Mouse (Mus musculus) layer of hippocampus, postnatal 25 days (tissue): Measurements from ENCODE around the gene Lzts2. TPM values are rescaled to one million over a fixed set of nuclear protein-coding genes. Genes with fewer than 3 reads are reported as not detected.

Source experiments
- DNase-seq, 2 experiments: peaks; one replicate each; pipeline ENCODE4 v3.0.0; 2022; ENCODE audit warnings: mixed read lengths in 2 of 2, low spot score in 1 of 2; ENCODE audit errors: extremely low spot score in 1 of 2
- total RNA-seq, 2 experiments: library from RNA; stranded (reverse); gene quantifications; 2 replicates each; pipeline ENCODE4 v1.2.3; 2021

Lzts2 gene
- total RNA-seq, 2 experiments from 2014 or later = 27.3 to 29.3 TPM

DNA sequence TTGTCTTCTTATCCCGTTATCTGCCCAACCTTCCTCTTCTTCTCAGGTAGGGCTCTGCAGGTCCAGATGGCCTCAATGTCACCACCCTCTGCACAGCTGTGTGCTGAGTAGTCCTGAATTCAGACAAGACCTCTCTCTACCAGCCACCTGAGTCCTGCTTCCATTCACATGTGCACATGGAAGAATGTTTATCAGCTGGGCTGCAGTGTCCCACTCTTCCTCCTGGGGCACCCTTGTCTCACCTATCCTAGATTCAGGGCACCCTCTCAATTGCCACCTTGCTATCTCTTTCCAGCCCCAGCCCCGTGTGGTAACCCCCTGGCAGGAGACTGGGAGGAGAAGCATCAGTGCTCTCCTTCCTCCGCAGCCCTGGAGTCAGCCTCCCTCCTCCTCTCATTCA lies 11.9 kb upstream of the Lzts2 start:
- no peak for DNase-seq

DNA sequence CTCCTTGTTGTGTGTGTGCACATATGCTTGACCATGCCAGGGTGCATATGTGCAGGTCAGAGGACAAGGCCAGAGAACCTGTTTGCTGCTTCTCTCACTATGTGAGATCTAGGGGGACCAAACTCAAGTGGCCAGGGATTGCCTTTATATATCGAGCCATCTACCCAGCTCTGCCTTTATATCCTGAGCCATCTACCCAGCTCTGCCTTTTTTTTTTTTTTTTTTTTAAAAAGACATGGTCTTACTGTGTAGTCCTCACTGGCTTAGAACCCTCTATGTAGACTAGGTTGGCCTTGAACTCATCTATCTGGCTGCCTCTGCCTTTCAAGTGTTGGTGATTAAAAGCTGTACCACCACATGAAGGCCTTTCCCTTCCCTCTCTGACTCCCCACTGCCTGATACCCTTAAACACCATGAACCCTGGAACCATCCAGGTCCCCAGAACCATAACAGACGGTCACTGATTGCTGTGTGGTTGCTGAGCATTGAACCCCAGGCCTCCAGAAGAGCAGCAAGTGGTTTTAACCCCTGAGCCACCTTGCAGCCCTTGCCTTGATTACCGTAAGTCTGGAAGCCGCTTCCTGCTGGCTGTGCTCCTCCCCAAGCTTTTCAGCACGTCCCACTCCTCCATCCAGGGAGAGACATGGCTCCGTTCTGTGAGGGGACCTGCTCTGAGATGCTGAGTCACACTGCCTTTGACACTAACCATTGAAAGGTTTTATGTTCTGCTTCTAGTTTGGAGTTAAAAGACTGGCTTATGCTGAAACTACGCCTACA lies 10.3 kb upstream of the Lzts2 start:
- DNase-seq = no peak

DNA sequence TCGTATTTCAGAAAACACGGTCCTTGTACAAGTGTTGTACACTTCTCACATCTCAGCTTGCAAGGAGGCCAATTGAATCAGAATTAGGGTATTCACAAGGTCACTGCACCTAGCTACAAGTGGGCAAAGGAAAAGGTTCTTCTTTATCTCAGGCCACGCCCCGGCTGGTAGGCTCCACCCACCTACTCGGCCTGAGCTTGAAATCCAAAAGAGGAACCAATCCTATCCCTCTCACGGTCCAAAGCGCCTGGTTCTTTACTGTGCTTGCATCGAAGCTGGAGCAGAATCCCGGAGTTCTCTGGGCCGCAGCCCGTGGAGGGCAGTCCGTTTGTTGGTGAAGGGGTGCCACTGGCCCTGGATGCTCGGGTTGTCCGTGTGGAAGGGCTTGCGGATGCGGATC lies 8.8 kb upstream of the Lzts2 start, which contains the start of gene Twnk:
TSS of gene Twnk (plus strand) at position 220 of the 400 bp plus-strand sequence.
- DNase-seq = no peak

DNA sequence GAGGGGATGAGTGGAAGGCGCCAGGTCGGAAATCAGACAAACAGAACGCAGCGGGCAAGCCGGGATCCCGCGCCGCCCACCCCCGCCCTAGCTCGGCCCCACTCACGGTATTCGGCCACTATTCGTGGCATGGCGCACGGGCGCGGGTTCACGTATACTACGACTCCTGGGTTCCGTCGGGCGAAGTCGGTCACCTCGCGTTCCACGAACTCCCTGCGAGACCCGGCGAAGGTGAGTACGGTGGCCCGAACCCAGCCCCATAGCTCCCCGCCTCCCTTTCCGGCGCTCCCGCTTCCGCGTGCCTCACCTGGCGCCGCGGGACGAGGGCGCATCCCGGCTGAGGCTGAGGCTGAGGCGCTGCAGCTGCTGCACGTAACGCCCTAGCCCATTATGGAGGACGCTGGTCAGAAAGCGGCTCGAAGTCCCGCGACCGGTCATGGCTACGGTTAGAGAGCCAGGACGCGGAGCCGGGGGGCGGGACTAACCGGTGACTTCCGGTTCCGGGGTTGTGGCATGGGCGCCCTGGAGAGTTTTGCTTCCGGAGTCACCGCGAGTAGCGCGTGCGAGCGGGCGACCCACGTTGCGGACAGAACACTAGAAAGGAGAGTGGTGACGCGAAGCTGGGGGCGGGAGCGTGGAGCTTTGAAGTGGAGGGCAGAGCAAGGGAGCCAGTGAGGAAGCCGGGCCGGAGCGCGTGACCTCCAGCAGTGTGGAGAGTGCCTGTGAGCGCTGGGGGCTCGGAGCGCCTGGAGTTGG lies 8.1 kb upstream of the Lzts2 start, which contains the start of gene Mrpl43:
TSS of gene Mrpl43 (minus strand) at position 486 of the 756 bp plus-strand sequence.
- DNase-seq = peak; percentile 97 to 98

DNA sequence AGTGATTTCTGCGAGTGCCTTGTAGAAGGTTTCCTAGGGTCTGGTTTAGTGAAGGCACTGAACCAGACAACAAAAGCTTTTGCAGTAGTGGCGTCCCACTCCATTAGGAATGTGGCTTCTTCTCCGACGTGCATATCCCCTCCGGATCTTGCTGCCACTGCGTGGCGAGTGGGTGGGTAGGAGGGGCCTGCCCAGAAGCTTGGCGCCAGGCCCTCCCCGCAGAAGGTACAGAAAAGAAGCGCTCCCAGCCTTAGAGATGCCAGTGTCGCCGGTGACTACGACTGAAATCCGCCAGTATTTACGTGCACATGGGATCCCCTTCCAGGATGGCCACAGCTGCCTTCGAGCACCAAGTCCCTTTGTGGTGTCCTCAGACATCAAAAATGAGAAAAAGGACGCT lies 7.2 kb upstream of the Lzts2 start:
- DNase-seq = no peak

DNA sequence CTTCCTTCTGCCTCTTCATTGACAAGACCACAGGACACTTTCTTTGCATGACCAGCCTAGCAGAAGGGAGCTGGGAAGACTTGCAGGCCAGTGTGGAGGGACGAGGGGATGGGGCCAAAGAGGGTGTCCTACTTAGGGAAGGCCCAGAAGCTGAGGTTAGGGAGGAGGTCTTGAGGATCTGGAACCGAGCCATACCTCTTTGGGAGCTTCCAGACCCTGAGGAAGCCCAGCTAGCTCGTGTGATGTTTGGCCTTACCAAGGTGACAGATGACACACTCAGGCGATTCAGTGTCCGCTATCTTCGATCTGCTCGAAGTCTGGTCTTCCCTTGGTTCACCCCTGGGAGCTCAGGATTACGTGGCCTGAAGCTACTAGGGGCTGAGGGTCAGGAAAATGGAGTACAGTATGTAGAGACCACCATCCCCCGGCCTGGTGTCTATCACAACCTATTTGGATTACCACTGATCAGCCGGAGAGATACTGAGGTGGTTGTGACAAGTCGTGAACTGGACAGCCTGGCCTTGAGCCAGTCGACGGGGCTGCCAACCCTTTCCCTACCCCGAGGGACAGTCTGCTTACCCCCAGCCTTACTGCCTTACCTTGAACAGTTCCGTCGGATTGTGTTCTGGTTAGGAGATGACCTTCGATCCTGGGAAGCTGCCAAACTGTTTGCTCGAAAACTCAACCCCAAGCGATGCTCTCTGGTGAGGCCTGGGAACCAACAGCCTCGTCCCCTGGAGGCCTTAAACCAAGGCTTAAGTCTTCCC lies 6.6 kb upstream of the Lzts2 start:
- no peak for DNase-seq

DNA sequence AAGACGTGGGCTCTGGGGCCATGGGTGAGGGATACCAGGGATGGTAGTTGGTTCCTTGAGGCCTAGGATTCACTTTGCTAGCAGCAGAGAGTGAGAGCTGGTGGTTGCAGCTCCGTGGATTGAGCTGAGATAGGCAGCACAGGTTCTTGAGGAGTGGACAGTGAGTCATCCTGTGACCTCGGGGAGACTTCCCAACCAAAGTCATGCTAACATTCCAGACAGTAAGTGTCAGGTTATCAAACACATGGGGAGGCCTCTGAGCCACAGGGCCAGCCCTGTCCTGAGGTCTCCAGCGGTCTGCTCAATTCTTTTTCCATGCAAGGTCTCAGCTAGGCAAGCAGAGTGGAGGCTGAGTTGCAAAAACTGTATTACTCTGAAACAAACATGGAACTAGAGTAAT lies 3.6 kb upstream of the Lzts2 start:
- DNase-seq = no peak

DNA sequence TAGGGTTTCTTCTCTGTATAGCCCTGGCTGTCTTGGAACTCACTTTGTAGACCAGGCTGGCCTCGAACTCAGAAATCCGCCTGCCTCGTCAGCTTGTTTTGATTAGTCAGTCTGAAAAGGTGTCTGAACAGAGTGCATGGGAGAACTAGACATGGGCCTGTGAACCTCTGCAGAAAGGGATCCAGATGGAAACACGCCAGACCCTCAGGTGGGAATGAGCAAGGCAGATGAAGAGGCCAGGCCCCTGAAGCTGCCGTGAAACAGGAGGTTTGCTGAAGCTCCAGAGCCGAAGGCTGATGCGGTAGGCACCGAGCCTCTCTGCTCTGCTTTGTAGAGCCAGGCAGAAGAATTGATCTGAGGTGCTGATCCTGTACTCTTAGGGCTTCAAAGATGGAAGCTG lies 2.0 kb upstream of the Lzts2 start:
- DNase-seq = no peak

DNA sequence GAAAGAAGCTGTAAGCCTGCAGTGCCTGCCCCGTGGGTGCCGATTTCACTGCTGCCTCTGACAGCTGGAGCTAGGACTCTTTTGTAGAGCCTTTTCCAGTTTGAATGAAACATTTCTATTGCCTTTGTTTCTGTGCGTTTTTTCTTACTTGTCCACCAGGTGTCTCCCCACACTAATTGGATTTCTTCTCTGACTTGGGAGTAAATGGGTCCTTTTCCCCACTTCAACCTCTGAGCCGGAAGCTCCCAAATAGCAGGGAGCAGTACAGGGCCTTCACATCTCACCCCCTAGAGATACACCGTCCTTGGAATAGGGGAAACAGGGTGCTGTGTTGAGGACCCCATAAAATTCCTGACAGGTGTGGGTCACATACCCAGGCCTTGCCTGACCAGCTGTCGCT lies 1.6 kb upstream of the Lzts2 start:
- DNase-seq = no peak

DNA sequence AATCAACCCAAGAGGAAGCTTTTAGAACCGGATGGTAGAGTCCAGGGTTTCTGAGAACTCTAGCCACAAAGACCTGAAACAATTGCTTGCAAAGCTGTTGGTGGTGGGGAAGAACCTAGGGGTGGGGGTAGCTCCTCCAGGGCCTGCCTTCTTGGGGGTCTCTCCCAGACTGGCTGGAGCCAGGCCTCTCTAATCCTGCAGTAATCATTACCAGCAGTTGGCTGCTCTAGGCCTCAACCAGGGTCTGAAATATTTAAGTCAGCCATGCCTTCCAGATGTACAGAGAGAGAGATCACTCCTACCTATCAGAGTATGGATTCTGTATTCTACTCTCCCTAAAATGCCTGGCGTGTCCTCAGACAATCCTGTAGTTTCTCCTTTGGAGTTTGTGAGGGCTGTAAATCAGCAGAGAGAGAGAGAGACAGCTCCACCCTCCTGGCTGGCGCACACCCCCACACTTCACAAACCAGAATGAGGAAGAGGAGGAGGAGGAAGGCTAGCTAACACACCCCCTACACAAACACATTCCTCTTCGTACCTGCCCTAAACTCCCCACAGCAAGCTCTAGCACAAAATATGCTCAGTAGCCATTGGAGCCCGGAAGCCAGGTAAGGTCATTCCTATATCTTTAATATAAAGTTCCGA lies 511 bp upstream of the Lzts2 start:
- DNase-seq = no peak

DNA sequence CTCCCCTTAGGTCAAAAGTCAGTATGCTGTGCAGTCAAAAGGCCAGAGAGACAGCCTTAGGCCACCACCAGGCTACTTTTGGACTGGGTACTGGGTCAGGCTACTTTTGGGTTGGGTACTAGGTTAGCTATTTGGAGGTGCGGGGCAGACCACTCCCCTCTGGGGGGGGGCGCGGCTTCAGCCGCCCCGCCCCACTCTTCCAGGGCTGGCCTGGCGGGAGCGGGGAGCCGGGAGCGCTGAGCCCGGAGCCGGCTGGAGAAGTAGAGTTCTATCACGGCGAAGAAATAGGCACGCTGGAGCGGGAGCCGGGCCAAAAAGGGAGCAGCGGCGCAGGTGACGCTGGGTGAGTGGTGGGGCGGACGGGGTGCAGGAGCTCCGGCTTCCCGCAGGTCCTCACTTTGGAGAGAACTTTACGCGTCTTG lies 778 bp downstream of the Lzts2 start:
- DNase-seq = no peak

DNA sequence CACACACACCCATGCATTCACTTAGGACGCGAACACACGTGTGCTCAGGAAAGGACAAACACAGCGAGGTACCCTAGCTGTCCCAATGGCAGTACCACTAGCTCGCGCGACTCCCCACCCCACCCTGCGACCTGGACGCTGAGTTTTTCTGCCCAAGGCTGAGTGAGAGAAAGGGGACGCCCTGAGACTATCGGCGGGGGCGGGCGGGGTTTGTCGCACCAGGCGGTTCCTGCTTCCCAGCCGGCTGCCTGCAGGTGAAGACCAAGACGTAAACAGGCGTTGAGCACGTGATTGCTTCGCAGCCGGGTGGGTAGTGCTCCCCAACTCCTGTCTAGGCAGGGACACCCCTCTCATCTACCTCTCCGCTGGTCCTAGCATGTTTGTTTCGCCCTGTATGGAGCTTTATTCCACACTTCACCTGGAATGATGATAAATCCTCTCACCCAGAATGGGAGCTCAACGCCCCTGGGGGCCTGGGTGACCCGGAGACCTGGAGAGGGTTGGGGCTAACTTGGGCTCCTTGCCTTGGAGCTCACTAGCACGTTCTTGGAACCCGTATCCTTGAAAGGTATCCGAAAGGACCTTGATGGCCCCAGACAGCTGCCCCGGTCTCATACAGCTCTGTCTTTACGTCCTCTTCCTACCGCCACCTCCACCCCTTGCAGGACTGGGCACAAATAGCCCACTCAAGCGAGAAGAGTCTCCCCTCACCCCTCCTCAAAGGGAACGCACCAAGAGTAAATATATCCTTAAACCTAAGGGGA lies 1.5 kb downstream of the Lzts2 start:
- no peak for DNase-seq

DNA sequence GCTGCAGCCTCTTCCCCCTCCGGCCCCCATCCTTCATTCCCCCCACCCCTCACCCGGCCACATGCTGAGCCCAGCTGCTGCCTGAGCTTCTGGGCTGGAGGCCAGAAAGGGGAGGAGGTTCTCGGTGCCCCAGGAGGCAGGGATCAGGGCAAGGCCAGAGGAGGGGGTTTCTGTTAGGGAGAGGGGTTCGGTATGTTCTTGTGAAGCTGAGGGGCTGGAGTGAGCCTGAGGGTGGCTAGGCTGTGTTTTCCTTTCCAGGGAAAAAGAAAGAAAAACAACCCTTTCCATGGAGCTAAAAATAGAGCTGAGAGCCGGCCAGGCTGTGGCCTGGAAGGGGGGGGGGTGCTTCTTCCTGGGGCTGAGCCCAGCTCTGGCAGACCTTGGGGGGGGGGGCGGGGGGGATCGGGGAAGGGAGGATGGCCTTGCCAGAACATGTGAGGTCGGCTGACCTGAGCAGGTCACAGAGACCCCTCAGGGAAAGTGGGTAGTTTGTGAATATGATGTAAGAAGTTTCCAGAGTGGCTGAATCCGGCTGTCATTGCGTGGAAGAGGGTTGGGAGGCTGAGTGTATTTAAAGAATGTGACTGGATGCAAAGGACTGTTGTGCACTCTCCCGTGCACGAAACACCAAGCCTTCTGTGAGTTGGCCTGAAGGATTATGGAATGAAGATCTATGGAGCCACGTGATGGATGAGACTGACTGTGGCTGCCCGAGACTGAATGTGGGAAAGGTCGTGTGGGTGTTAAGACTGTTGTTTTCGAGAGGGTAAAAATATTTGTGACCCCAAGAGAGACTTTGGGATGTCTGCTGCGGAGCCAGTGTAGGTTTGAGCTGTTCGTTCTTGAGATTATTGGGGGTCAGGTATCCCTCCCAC lies 2.4 kb downstream of the Lzts2 start:
- DNase-seq = peak in 1 of 2 experiments; percentile 56

DNA sequence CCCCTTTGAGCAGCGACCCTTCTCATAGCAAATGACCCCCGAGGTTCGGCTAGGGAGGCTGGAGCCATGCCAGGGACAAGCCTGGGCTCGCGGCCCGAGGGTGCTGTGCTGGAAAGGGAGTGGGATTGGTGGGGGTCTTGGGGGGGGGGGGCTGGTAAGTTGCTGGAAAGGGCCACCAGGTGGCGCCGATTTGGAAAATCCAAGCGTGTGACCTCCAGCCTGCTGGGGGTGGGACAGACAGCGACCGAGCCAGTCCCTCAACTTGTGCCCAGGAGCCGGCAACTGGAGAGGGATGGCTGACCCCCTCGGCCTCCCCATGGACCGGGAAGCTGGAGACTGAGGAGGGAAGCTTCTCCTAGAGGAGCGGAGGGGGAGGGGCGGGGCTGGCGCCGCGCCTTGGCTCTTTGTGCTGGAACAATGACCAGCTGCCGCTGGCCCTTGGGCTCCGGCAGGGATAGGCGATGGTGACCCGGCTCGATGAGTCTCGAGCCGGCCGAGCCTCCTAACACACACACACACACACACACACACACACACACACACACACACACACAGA lies 3.1 kb downstream of the Lzts2 start:
- peak; percentile 65 to 67 for DNase-seq

DNA sequence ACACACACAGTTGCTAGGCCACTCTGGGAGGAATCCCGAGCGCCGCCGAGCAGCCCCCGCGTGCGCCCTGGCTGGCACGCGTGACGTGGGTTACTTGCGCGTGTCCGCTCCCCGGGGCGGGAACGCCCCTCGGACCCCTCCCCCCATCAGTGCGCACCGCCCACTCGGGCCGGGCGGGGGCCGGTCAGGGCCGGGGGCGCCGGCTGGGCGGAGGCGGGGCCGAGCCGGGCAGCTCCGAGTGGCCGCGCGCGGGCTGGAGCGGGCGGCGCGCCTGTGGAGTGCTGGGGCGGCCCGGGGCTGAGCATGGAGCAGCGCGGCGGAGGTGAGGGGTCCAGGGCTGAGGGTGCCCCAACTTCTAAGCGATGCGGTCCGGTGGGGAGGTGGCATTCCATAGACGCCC lies 3.7 kb downstream of the Lzts2 start:
- peak; percentile 65 to 70 for DNase-seq

DNA sequence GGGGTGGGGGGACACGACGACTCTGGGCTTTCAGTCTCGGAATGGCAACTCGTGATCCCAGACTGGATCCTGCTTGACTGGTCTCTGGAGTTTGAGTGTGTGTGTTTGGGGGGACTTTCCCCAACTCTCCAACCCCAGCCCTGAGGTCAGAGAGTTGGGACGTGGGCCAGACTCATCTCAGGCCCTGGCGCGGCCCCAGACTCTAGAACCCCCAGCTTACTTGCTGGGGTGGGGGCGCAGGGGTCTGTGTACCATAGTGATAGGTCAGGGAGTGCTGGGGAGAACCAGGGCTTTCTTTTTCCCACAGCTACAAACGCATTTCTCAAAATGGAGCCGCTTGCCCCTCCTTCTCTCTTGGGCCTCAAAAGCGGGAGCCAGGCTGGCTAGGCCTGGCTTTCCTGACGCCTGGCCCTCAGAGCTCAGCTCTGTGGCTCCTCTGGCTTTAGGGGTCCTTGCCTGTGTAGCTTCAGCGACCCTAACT lies 4.2 kb downstream of the Lzts2 start:
- DNase-seq = no peak

DNA sequence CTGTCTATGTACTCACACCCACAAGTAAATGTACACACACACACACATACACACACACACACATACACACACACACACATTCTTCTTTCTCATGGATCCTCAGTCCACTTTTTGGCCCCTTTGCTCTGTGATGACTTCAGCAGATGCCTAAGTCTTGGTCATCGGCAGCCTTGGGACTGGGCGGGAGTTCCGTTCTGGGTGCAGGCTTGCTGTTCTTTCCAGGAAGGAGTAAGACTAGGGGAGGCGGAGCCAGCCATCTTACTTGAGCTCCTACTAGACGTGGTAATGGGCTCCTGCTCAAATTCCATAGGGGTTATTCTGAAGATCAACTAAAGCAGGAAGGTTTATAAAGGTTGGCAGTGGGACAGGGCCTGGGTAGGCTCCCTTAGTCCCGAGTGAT lies 6.1 kb downstream of the Lzts2 start:
- DNase-seq = no peak

DNA sequence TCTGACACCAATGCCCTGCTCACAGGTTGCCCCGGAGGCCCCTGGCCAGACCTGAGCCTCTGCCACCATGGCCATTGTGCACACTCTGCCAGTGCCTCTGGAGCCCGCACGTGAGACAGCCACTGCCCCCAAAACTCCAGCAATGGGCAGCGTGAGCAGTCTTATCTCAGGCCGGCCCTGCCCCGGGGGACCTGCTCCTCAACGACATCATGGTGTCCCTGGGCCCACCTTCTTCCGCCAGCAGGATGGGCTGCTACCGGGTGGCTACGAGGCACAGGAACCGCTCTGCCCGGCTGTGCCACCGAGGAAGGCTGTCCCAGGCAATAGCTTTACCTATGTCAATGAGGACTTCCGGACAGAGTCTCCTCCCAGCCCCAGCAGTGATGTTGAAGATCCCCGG lies 7.1 kb downstream of the Lzts2 start:
- DNase-seq = no peak
